Mouse (Mus musculus): Measurements from ENCODE around the gene Comtd1.

Comtd1 gene

DNA sequence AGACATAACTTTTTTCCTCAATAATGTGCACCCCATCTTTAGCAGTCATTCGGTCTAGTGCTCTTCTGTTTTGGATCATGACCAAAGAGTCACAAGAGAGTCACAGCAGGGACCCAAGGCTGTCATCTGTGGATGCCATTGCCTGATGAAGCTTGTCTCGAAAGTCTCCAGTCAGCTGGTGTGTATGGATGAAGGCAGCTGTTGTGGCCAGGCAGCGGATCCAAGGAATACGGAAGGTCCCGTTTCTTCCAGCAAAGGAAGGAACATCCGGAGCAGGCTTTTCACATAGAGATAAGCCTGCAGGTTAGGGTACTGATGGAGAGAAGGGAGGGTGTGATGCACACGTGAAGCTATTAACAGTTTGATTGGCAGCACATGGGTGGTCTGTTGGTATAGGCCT lies 47.2 kb downstream of the Comtd1 start:
- DNase-seq = no peak

DNA sequence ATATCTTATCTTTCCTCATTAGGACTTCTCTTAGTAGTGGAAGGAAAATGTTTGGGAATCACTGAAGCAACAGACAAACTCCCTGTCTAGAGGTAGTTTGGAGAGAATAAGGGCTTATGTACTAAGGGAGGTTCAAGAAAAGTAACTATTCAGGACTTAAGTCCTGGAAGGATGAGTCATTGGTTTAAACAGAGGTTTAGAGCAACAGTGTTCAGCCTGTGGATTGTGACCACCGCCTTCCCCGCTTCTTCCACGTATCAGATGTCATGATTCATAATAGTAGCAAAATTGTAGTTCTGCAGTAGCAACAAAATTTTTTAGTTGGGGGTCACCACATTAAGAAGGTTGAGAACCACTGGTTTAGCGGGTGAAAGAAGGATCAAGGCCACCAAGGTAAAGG lies 48.1 kb downstream of the Comtd1 start:
- no peak for DNase-seq

Data from kidney, adult 9 months (tissue).